Mouse (Mus musculus): ENCODE measurements around the gene Rab3b. TPM values are rescaled to one million over a fixed set of nuclear protein-coding genes. Genes with fewer than 3 reads are reported as not detected.

The Rab3b gene
- polyA plus RNA-seq, 1 experiment from 2014 or later, result 16.6 TPM

- Histone ChIP-seq H3K9ac (ENCODE audit: low read depth, low read length) (no peak overlapping the region), H3K4me2 (replicated peaks; ENCODE audit: low read depth, low read length) (no peak overlapping the region), H3K27me3 (ENCODE audit: control insufficient read depth, insufficient read depth, low read length) (no peaks in the 10 kb centered on the region), H3K4me3 (ENCODE audit: low read length) (no peak overlapping the region), H3K36me3 (ENCODE audit: control insufficient read depth, insufficient read depth, low read length) (no peaks in the 10 kb centered on the region), H3K9me3 (ENCODE audit: control insufficient read depth, low read length) (no peaks in the 10 kb centered on the region), H3K4me1 (ENCODE audit: control insufficient read depth, insufficient read depth, low read length) (no peaks in the 10 kb centered on the region), H3K27ac (ENCODE audit: low read depth, low read length) (no peak overlapping the region)
- ATAC-seq (ENCODE audit: low FRiP score, low TSS enrichment), result no peak
- 81% methylated on average over 6 of the region's 6 CpGs for WGBS
These were observed 962 bp upstream of the Rab3b start for GRCm38 (mm10) chr4:108877901-108878300.

GRCm38 (mm10) chr4:108883815-108884214, 5.0 kb downstream of the Rab3b start:
- H3K4me3 ChIP-seq (ENCODE audit: low read length), result no peak overlapping the region
- no peaks in the 10 kb centered on the region for H3K27me3 ChIP-seq (ENCODE audit: control insufficient read depth, insufficient read depth, low read length)
- no peaks in the 10 kb centered on the region for H3K36me3 ChIP-seq (ENCODE audit: control insufficient read depth, insufficient read depth, low read length)
- H3K4me2 ChIP-seq (replicated peaks; ENCODE audit: low read depth, low read length), result no peak overlapping the region
- H3K9ac ChIP-seq (ENCODE audit: low read depth, low read length), result no peak overlapping the region
- WGBS, result 62% methylated on average over 13 of the region's 13 CpGs
- no peak for ATAC-seq (ENCODE audit: low FRiP score, low TSS enrichment)
- H3K4me1 ChIP-seq (ENCODE audit: control insufficient read depth, insufficient read depth, low read length), result no peaks in the 10 kb centered on the region
- no peak overlapping the region for H3K27ac ChIP-seq (ENCODE audit: low read depth, low read length)
- H3K9me3 ChIP-seq (ENCODE audit: control insufficient read depth, low read length), result no peaks in the 10 kb centered on the region

GRCm38 (mm10) chr4:108887456-108887855, 8.6 kb downstream of the Rab3b start:
- Histone ChIP-seq H3K4me3 (ENCODE audit: low read length) (no peak overlapping the region), H3K27ac (ENCODE audit: low read depth, low read length) (no peak overlapping the region), H3K36me3 (ENCODE audit: control insufficient read depth, insufficient read depth, low read length) (no peaks in the 10 kb centered on the region), H3K4me1 (ENCODE audit: control insufficient read depth, insufficient read depth, low read length) (no peaks in the 10 kb centered on the region), H3K4me2 (replicated peaks; ENCODE audit: low read depth, low read length) (no peak overlapping the region), H3K9ac (ENCODE audit: low read depth, low read length) (no peak overlapping the region), H3K9me3 (ENCODE audit: control insufficient read depth, low read length) (no peaks in the 10 kb centered on the region), H3K27me3 (ENCODE audit: control insufficient read depth, insufficient read depth, low read length) (no peaks in the 10 kb centered on the region)
- no peak for ATAC-seq (ENCODE audit: low FRiP score, low TSS enrichment)
- WGBS, result 88% methylated on average over 4 of the region's 4 CpGs

- no peak overlapping the region for H3K9ac ChIP-seq (ENCODE audit: low read depth, low read length)
- H3K9me3 ChIP-seq (ENCODE audit: control insufficient read depth, low read length), result no peaks in the 10 kb centered on the region
- 87% methylated on average over 6 of the region's 6 CpGs for WGBS
- H3K4me2 ChIP-seq (replicated peaks; ENCODE audit: low read depth, low read length), result no peak overlapping the region
- no peak overlapping the region for H3K4me3 ChIP-seq (ENCODE audit: low read length)
- H3K27ac ChIP-seq (ENCODE audit: low read depth, low read length), result no peak overlapping the region
- H3K27me3 ChIP-seq (ENCODE audit: control insufficient read depth, insufficient read depth, low read length), result no peaks in the 10 kb centered on the region
- ATAC-seq (ENCODE audit: low FRiP score, low TSS enrichment), result no peak
- no peaks in the 10 kb centered on the region for H3K4me1 ChIP-seq (ENCODE audit: control insufficient read depth, insufficient read depth, low read length)
- H3K36me3 ChIP-seq (ENCODE audit: control insufficient read depth, insufficient read depth, low read length), result no peaks in the 10 kb centered on the region
These were observed 12.0 kb downstream of the Rab3b start for GRCm38 (mm10) chr4:108890876-108891275.

- H3K9ac ChIP-seq (ENCODE audit: low read depth, low read length), result no peak overlapping the region
- H3K27ac ChIP-seq (ENCODE audit: low read depth, low read length), result no peak overlapping the region
- no peak overlapping the region for H3K4me3 ChIP-seq (ENCODE audit: low read length)
- H3K27me3 ChIP-seq (ENCODE audit: control insufficient read depth, insufficient read depth, low read length), result no peaks in the 10 kb centered on the region
- H3K4me1 ChIP-seq (ENCODE audit: control insufficient read depth, insufficient read depth, low read length), result no peaks in the 10 kb centered on the region
- no peaks in the 10 kb centered on the region for H3K36me3 ChIP-seq (ENCODE audit: control insufficient read depth, insufficient read depth, low read length)
- no peak for ATAC-seq (ENCODE audit: low FRiP score, low TSS enrichment)
- H3K9me3 ChIP-seq (ENCODE audit: control insufficient read depth, low read length), result no peaks in the 10 kb centered on the region
- WGBS, result 89% methylated on average over 7 of the region's 7 CpGs
- no peak overlapping the region for H3K4me2 ChIP-seq (replicated peaks; ENCODE audit: low read depth, low read length)
These were observed 21.6 kb downstream of the Rab3b start for GRCm38 (mm10) chr4:108900421-108900820.

- H3K4me1 ChIP-seq (ENCODE audit: control insufficient read depth, insufficient read depth, low read length), result no peaks in the 10 kb centered on the region
- no peaks in the 10 kb centered on the region for H3K27me3 ChIP-seq (ENCODE audit: control insufficient read depth, insufficient read depth, low read length)
- no peak overlapping the region for H3K9ac ChIP-seq (ENCODE audit: low read depth, low read length)
- H3K36me3 ChIP-seq (ENCODE audit: control insufficient read depth, insufficient read depth, low read length), result no peaks in the 10 kb centered on the region
- ATAC-seq (ENCODE audit: low FRiP score, low TSS enrichment), result no peak
- WGBS, result 91% methylated on average over 9 of the region's 9 CpGs
- no peak overlapping the region for H3K4me2 ChIP-seq (replicated peaks; ENCODE audit: low read depth, low read length)
- H3K4me3 ChIP-seq (ENCODE audit: low read length), result no peak overlapping the region
- H3K27ac ChIP-seq (ENCODE audit: low read depth, low read length), result no peak overlapping the region
- H3K9me3 ChIP-seq (ENCODE audit: control insufficient read depth, low read length), result no peaks in the 10 kb centered on the region
These were observed 24.0 kb downstream of the Rab3b start for GRCm38 (mm10) chr4:108902886-108903285.

GRCm38 (mm10) chr4:108903346-108903745, 24.5 kb downstream of the Rab3b start:
- no peaks in the 10 kb centered on the region for H3K36me3 ChIP-seq (ENCODE audit: control insufficient read depth, insufficient read depth, low read length)
- H3K9me3 ChIP-seq (ENCODE audit: control insufficient read depth, low read length), result no peaks in the 10 kb centered on the region
- H3K27ac ChIP-seq (ENCODE audit: low read depth, low read length), result no peak overlapping the region
- H3K9ac ChIP-seq (ENCODE audit: low read depth, low read length), result no peak overlapping the region
- H3K27me3 ChIP-seq (ENCODE audit: control insufficient read depth, insufficient read depth, low read length), result no peaks in the 10 kb centered on the region
- 90% methylated on average over 9 of the region's 9 CpGs for WGBS
- H3K4me3 ChIP-seq (ENCODE audit: low read length), result no peak overlapping the region
- ATAC-seq (ENCODE audit: low FRiP score, low TSS enrichment), result no peak
- no peak overlapping the region for H3K4me2 ChIP-seq (replicated peaks; ENCODE audit: low read depth, low read length)
- no peaks in the 10 kb centered on the region for H3K4me1 ChIP-seq (ENCODE audit: control insufficient read depth, insufficient read depth, low read length)

- 35% methylated on average over 6 of the region's 6 CpGs for WGBS
- no peak for ATAC-seq (ENCODE audit: low FRiP score, low TSS enrichment)
- no peaks in the 10 kb centered on the region for H3K9me3 ChIP-seq (ENCODE audit: control insufficient read depth, low read length)
These were observed 25.2 kb downstream of the Rab3b start for GRCm38 (mm10) chr4:108904076-108904475.

GRCm38 (mm10) chr4:108904790-108905189, 25.9 kb downstream of the Rab3b start:
- Histone ChIP-seq H3K9ac (ENCODE audit: low read depth, low read length) (no peak overlapping the region), H3K4me3 (ENCODE audit: low read length) (no peak overlapping the region), H3K9me3 (ENCODE audit: control insufficient read depth, low read length) (no peaks in the 10 kb centered on the region), H3K4me1 (ENCODE audit: control insufficient read depth, insufficient read depth, low read length) (no peaks in the 10 kb centered on the region), H3K36me3 (ENCODE audit: control insufficient read depth, insufficient read depth, low read length) (no peaks in the 10 kb centered on the region), H3K27me3 (ENCODE audit: control insufficient read depth, insufficient read depth, low read length) (no peaks in the 10 kb centered on the region), H3K4me2 (replicated peaks; ENCODE audit: low read depth, low read length) (no peak overlapping the region), H3K27ac (ENCODE audit: low read depth, low read length) (no peak overlapping the region)
- no peak for ATAC-seq (ENCODE audit: low FRiP score, low TSS enrichment)
- 91% methylated on average over 10 of the region's 10 CpGs for WGBS

More at GRCm38 (mm10) chr4:108904076-108904475, 25.2 kb downstream of the Rab3b start:
- H3K36me3 ChIP-seq (ENCODE audit: control insufficient read depth, insufficient read depth, low read length), result no peaks in the 10 kb centered on the region
- H3K4me3 ChIP-seq (ENCODE audit: low read length), result no peak overlapping the region
- H3K9ac ChIP-seq (ENCODE audit: low read depth, low read length), result no peak overlapping the region
- no peaks in the 10 kb centered on the region for H3K4me1 ChIP-seq (ENCODE audit: control insufficient read depth, insufficient read depth, low read length)
- H3K27ac ChIP-seq (ENCODE audit: low read depth, low read length), result no peak overlapping the region
- no peak overlapping the region for H3K4me2 ChIP-seq (replicated peaks; ENCODE audit: low read depth, low read length)
- no peaks in the 10 kb centered on the region for H3K27me3 ChIP-seq (ENCODE audit: control insufficient read depth, insufficient read depth, low read length)

Measured in kidney, embryonic 14.5 days (tissue).